Mouse (Mus musculus) lung, embryonic 16.5 days (tissue): ENCODE data around the gene Gm2115. TPM values are rescaled to one million over a fixed set of nuclear protein-coding genes. Genes with fewer than 3 reads are reported as not detected.

Experiments used
- ATAC-seq: fragments of 200-750 bp; cut with Nextera tagmentation; 2 replicates; pipeline ENCODE4 v1.8.0; 2017; ENCODE audit warnings: low read depth, mild to moderate bottlenecking, moderate library complexity
- H3K27ac ChIP-seq: fragments of 300-500 bp; sonication (generic); 2 replicates; pipeline ENCODE4 v1.5.1; 2014; ENCODE audit warnings: mild to moderate bottlenecking, control low read depth, low read length
- H3K27me3 ChIP-seq: fragments of 300-500 bp; sonication (generic); 2 replicates; pipeline ENCODE4 v1.6.1; 2014; ENCODE audit warnings: low read depth, low read length, mixed read lengths; ENCODE audit not compliant: control insufficient read depth, insufficient read depth
- H3K36me3 ChIP-seq: fragments of 300-500 bp; sonication (generic); 2 replicates; pipeline ENCODE4 v1.6.1; 2014; ENCODE audit warnings: low read length; ENCODE audit not compliant: control insufficient read depth, insufficient read depth
- H3K4me1 ChIP-seq: fragments of 300-500 bp; sonication (generic); replicated peaks from 2 replicates; pipeline ENCODE4 v1.6.1; 2014; ENCODE audit warnings: low read length, mixed read lengths; ENCODE audit not compliant: control insufficient read depth, insufficient read depth
- H3K4me2 ChIP-seq: fragments of 300-500 bp; sonication (generic); 2 replicates; pipeline ENCODE4 v1.6.1; 2014; ENCODE audit warnings: low read depth, low read length, control low read depth
- H3K4me3 ChIP-seq: fragments of 300-500 bp; sonication (generic); 2 replicates; pipeline ENCODE4 v1.5.1; 2014; ENCODE audit warnings: mild to moderate bottlenecking, low read length, control low read depth
- H3K9ac ChIP-seq: fragments of 300-500 bp; sonication (generic); 2 replicates; pipeline ENCODE4 v1.6.1; 2014; ENCODE audit warnings: low read length, control low read depth
- H3K9me3 ChIP-seq: fragments of 300-500 bp; sonication (generic); 2 replicates; pipeline ENCODE4 v1.6.1; 2016; ENCODE audit warnings: low read length; ENCODE audit not compliant: control insufficient read depth
- WGBS: fragments of 180-500 bp; shearing (Covaris S2); extraction: QIAGEN DNeasy Blood & Tissue Kit; methylation state at CpG from one replicate; pipeline ENCODE4 v1.1.7; 2014; 5-methylcytosine and 5-hydroxymethylcytosine counted together
- polyA plus RNA-seq: library from polyadenylated mRNA; unstranded; fragments of >200 nt; fragmentation: Nextera tagmentation; extraction: Ambion mirVana; gene quantifications from 2 replicates; pipeline ENCODE4 v1.2.1, GENCODE M21; 2015

Gm2115 gene
- 3.4 and 3.9 TPM in 2 replicates for polyA plus RNA-seq

DNA sequence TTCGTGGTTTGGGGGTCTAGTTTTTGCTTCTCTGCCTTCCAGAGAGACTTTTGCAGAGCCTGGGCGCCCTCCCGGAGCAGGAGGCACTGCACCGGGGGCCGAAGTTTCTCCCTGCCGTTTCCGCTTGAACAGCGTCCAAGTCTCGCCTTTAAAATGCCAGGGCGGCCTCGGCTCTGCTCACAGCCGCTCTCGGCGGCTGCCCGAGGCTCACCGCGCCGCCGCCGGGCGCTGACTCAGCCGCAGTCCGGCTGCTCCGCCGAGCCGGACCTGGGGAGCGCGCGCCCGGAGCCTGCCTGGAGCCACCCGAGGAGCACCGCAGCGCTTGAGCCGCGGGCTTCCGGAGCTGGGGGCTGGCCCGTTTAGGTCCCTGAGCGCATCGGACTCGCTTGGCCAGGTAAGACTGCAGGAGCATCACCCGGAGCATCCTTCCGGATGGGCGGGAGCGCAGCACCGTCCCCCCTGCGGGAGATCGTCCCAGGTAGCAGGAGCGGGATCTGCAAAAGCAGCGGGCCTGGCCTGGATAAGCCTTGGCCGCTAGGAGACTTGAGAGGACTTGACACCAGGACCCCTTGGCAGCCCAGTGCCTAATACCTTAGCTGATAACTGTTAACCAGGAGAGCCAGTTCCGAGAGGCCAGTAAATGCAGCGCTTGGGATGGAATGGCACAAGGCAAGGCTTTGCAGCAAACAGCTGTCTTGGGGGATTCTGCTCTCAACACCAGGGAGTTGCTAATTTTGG lies at the start of gene Gm2115:
Gene Gm2115, plus strand, starts transcription at position 159 of the 738 bp plus-strand sequence.
- H3K9ac ChIP-seq: peak within 1 kb of the TSS; percentile 69
- H3K27me3 ChIP-seq: peaks cover 9% of the 10 kb centered on the region
- no peaks in the 10 kb centered on the region for H3K9me3 ChIP-seq
- ATAC-seq: peak; percentile 86
- H3K36me3 ChIP-seq: no peaks in the 10 kb centered on the region
- under 1% methylated on average over 52 of the region's 52 CpGs for WGBS
- peak within 1 kb of the TSS; percentile 53 for H3K4me3 ChIP-seq
- H3K4me1 ChIP-seq: 0 out of 2 replicates have a peak, but pooled peaks cover 2% of the 10 kb centered on the region
- H3K27ac ChIP-seq: no peak within 1 kb of the TSS
- H3K4me2 ChIP-seq: peak within 1 kb of the TSS; percentile 88

DNA sequence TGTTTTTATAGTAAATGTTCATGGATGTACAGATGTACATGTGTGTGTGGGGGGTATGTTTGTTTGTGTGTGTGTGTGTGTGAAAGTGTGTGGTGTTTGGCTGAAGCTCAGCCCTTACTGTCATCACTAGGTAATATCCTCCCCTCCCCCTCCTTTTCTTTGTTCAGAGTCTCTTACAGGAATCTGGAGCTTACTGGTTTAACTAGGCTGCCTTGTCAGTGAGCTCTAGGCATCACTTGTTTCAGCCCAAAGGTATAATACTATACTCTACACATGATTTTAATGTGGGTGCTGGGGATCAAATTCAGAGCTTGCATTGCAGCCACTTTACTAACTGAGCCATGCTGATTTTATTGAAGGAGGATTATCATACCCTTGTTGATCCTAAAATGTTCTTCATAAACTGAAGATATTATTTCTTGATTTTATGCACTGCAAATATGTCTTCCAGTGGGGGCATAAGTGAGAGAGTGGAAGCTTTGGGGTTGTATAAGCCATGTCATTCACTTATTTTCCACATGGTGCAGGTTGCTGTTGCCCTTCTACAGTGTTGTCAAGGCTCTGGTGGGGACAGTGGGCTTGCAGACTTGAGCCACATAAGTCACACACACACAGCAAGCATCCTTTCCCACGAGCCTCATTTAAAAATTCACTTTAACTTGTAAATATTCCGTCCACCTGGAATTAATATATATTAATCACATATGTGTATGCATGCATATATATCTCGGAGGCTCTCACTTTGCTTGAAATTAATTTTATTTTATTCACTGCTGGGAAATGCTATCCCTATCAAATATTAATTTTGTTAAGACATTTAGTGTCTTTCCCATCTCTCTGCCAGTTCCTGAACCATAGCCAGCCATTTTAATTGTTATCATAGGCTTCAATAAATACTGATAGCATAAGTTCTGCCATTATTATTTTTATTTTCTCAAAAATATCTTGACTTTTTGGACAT lies 45.0 kb upstream of the Gm2115 start:
- Histone ChIP-seq H3K27ac (no peak overlapping the region), H3K4me3 (no peak overlapping the region), H3K27me3 (no peaks in the 10 kb centered on the region), H3K9me3 (no peaks in the 10 kb centered on the region), H3K4me1 (no peaks in the 10 kb centered on the region), H3K9ac (no peak overlapping the region), H3K4me2 (no peak overlapping the region), H3K36me3 (no peaks in the 10 kb centered on the region)
- 66% methylated on average over 3 of the region's 3 CpGs for WGBS
- ATAC-seq: no peak

DNA sequence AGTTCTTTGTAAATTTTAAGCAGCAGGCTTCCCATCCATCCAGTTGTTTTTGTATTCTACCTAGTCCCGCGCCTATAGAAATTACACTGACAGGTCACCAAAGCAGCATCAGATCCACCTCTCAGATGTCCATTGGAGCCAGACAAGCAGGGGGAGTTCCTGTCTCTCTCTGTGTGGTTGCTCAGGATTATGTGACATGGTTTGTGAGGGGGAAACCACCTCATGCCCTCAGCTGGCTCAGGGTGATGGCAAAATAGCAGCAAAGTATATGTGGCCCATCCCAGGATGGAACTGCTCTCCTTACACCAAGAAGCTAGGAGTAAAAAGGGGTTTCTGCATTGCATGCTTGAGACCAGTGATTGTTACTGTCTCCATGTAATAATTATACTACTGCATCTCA lies 42.3 kb upstream of the Gm2115 start:
- Histone ChIP-seq H3K4me2 (no peak overlapping the region), H3K9ac (no peak overlapping the region), H3K9me3 (no peaks in the 10 kb centered on the region), H3K36me3 (no peaks in the 10 kb centered on the region), H3K4me3 (no peak overlapping the region), H3K4me1 (no peaks in the 10 kb centered on the region), H3K27me3 (no peaks in the 10 kb centered on the region), H3K27ac (no peak overlapping the region)
- 78% methylated on average over 2 of the region's 2 CpGs for WGBS
- no peak for ATAC-seq

DNA sequence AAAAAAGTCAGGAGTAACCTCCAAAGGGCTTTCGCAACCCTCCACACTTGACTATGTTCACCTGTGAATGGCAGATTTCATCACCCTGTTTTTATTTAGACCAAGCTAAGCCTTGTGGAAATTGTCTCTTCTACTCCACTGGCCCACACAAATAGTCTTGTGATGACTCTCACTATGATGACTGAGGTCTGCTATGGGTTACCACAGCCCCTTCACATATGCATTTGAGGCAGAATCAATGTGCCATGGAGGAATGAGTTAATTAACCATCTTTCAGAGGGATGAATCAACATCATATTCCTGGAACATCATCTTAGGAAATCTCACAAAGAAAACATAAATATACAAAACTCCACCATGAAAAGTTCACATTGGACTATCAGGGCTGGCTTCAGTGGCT lies 25.6 kb upstream of the Gm2115 start:
- Histone ChIP-seq H3K36me3 (no peaks in the 10 kb centered on the region), H3K27ac (no peak overlapping the region), H3K4me2 (no peak overlapping the region), H3K27me3 (no peaks in the 10 kb centered on the region), H3K9ac (no peak overlapping the region), H3K9me3 (no peaks in the 10 kb centered on the region), H3K4me3 (no peak overlapping the region), H3K4me1 (no peaks in the 10 kb centered on the region)
- WGBS: 100% methylated on average over 1 of the region's 1 CpGs
- no peak for ATAC-seq

DNA sequence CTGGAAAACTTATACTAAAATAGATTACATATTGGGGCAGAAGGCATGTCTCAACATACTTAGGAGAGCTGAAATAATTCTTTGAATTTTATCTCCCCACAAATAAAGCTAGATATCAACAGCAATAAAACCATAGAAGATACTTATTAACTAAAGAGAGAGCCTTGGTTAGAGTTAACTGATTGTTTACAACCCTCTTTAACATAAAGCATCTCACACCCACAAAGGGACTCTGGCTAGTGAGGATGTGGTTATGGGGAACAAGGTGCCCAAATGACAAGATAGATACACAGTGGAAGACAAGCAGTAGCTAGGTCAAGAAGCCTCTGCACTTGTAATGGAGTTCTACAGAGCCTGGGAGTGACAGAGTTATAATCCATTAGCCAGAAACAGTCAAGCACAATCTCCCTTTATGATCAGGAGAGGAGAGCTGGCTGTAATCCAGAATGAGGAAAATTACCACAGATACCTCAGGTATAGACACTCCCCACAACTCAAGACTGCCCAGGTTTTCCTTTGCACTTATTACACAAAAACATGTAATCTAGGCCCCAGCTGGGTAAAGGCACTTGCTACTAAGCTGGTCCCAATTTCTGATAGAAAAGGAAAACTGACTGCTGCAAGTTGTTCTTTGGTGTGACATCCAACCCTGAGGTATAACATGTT lies 10.1 kb upstream of the Gm2115 start:
- Histone ChIP-seq H3K4me1 (no peaks in the 10 kb centered on the region; the same call in 1 of the 2 replicates), H3K27me3 (no peaks in the 10 kb centered on the region), H3K9me3 (no peaks in the 10 kb centered on the region), H3K9ac (no peak overlapping the region), H3K36me3 (no peaks in the 10 kb centered on the region), H3K4me3 (no peak overlapping the region), H3K4me2 (no peak overlapping the region), H3K27ac (no peak overlapping the region)
- no peak for ATAC-seq

DNA sequence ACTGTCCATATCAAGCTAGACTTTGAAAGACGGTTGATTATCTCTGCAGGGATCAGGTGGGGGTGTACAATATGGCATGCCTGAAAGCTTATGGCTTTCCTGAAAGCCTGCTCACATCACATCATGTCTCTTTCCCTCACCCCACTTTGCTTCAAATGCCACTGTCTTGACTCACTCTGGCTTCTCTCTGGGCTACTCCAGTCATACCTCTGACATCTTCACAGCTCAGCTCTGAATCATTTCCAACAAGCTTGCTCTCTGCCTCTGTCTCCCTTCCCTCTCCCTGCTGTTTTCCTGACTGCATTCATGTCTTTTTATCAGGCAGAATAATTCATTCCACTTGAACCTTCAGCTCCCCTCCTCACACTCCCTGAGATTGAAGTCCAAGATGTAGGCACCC lies 7.4 kb upstream of the Gm2115 start:
- no peak overlapping the region for H3K4me3 ChIP-seq
- no peaks in the 10 kb centered on the region; the same call in 1 of the 2 replicates for H3K4me1 ChIP-seq
- H3K27me3 ChIP-seq: no peaks in the 10 kb centered on the region
- ATAC-seq: no peak
- WGBS: 69% methylated on average over 1 of the region's 1 CpGs
- H3K9ac ChIP-seq: no peak overlapping the region
- no peaks in the 10 kb centered on the region for H3K9me3 ChIP-seq
- no peak overlapping the region for H3K4me2 ChIP-seq
- no peak overlapping the region for H3K27ac ChIP-seq
- H3K36me3 ChIP-seq: no peaks in the 10 kb centered on the region

DNA sequence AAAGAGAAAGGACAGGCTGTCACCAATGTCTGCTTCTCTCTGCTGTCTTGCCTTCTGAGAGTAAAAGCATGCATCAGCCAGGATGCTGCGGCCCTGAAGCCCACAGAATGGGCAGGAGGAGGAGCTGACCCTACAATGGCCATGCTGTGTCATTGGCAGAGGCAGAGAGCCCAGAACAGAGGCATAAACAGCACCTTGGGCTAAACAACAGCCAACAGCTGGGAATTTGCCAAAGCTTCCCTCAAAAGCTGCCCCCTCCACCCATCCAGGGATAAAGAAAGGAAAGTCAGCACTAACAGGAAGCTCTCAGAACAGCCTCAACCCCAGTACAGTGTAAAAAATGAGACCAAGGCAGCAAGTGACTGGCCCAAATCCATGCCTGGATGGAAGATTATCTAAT lies 6.3 kb upstream of the Gm2115 start:
- H3K9me3 ChIP-seq: no peaks in the 10 kb centered on the region
- H3K36me3 ChIP-seq: no peaks in the 10 kb centered on the region
- H3K27ac ChIP-seq: no peak overlapping the region
- WGBS: 29% methylated on average over 1 of the region's 1 CpGs
- ATAC-seq: peak; percentile 56
- H3K4me3 ChIP-seq: no peak overlapping the region
- no peak overlapping the region for H3K4me2 ChIP-seq
- H3K4me1 ChIP-seq: no peaks in the 10 kb centered on the region; the same call in 1 of the 2 replicates
- no peaks in the 10 kb centered on the region for H3K27me3 ChIP-seq
- H3K9ac ChIP-seq: no peak overlapping the region

DNA sequence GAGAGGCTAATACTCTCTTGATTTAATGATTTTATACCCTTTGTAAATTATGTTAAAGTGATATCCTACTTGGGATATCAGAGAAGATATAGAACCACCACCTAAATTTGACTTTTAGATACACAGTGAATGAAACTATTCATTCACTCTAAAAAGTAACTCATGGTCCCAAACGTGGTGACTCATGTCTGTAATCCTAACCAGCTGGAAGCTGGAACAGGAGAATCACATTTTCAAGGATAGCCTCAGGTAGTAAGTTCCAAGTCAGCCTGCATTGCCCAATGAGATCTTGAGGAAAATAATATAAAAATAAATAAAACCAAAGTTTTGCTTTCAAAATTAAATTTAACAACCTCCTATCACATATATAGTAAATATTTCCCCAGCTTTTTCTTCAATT lies 2.6 kb upstream of the Gm2115 start:
- no peak overlapping the region for H3K4me3 ChIP-seq

DNA sequence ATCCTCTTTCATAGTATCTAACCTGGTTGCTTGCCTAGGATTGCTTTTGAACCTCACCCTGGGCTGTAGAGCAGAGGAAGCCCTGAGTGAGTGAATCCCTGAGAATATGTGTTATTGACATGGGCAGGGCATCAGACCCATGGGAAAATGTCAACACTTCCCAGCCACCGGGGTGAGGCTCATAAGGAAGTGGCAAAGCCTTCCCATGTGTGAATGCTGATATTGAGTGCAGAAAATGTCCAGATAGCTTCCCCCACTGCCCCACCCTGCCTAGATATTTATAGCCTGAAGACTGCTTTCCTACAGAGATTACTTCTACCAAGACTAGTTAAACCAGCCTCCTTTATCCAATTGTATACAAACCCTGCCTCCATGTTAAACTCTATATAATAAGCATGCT lies 4.0 kb downstream of the Gm2115 start:
- Histone ChIP-seq H3K4me2 (no peak overlapping the region), H3K36me3 (no peaks in the 10 kb centered on the region), H3K27me3 (peaks cover 9% of the 10 kb centered on the region), H3K4me3 (no peak overlapping the region), H3K27ac (no peak overlapping the region), H3K9me3 (no peaks in the 10 kb centered on the region), H3K9ac (no peak overlapping the region), H3K4me1 (0 out of 2 replicates have a peak, but pooled peaks cover 2% of the 10 kb centered on the region)
- WGBS: 74% methylated on average over 1 of the region's 1 CpGs
- no peak for ATAC-seq

More for the DNA sequence above, 2.6 kb upstream of the Gm2115 start:
- Histone ChIP-seq H3K4me1 (peaks cover 2% of the 10 kb centered on the region; the same call in 1 of the 2 replicates), H3K36me3 (no peaks in the 10 kb centered on the region), H3K9ac (no peak overlapping the region), H3K9me3 (no peaks in the 10 kb centered on the region), H3K4me2 (no peak overlapping the region), H3K27ac (no peak overlapping the region), H3K27me3 (peaks cover 9% of the 10 kb centered on the region)
- 25% methylated on average over 1 of the region's 1 CpGs for WGBS
- no peak for ATAC-seq
